Mouse (Mus musculus): ENCODE data around the gene Ctnnbip1.

- TF ChIP-seq CTCF (IDR thresholded peaks at IDR 0.05; ENCODE audit: low read depth) (no peak), EP300 (IDR thresholded peaks at IDR 0.05; ENCODE audit: low read depth) (no peak)
Measured at GRCm38 (mm10) chr4:149563941-149564361, 45.9 kb downstream of the Ctnnbip1 start.

Measured in heart, postnatal 0 days (tissue).